Mouse (Mus musculus): ENCODE results near the gene Slc12a6. TPM values are rescaled to one million over a fixed set of nuclear protein-coding genes. Genes with fewer than 3 reads are reported as not detected.

Gene Slc12a6
- polyA plus RNA-seq, 1 experiment from 2014 or later: 11.8 TPM

DNA sequence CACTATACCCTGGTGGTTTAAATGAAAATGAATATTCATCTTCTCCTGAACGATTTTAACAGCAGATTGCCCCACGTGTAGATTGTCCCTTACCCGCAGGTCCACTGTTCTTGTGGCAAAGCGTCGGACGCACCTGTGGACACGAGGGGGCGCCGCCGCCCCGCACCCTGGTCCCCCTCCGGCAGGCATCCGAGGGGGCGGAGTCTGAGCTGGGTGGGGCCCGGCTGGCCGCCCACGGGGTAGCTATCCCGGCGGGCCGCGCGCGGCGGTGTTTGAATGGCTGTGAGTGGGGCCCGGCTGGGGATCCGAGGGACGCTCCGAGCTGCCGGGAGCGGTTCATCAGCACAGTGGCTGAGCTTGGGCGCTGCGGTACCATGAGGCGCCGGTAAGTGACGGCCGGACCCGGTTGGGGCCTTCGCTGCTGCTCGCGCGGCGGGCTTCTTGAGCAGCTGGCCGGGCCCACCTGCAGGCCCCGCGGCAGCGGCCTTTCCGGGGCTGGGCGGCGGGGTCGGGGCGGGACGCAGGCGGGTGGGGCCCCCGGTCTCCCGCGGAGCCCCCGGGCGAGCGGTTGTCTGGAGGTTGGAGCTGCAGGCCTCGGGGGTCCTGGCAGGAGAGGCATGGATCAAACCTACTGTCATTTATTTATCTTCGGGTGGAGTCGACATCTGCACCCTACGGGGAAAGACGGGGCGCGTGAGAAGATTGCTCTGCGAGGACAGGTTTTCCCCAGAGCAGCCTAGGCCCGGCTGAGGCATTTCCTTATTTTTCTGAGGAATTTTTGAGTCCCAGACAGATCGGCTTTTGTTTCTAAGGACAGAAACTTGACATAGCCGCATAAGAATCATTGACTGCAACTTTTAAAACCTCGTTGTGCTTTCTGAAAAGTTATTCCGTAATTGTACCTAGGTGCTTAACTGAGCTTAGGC is 113.6 kb downstream of the Slc12a6 start, which contains the start of gene Katnbl1:
Katnbl1 (plus strand) TSS at position 239 of the 926 bp plus-strand sequence.
- Histone ChIP-seq H3K4me3 (peak within 1 kb of the TSS; percentile 92), H3K27me3 (0 out of 2 replicates have a peak, but pooled peaks cover 3% of the 10 kb centered on the region), H3K36me3 (ENCODE audit: poor library complexity, severe bottlenecking) (no peaks in the 10 kb centered on the region), H3K4me1 (peaks cover 16% of the 10 kb centered on the region), H3K9ac (peak within 1 kb of the TSS; percentile 96), H3K27ac (peak within 1 kb of the TSS; percentile 88), H3K4me2 (peak within 1 kb of the TSS; percentile 71), H3K9me3 (replicated peaks) (no peaks in the 10 kb centered on the region)
- WGBS: under 1% methylated on average over 71 of the region's 72 CpGs
- peak; percentile 100 for ATAC-seq

DNA sequence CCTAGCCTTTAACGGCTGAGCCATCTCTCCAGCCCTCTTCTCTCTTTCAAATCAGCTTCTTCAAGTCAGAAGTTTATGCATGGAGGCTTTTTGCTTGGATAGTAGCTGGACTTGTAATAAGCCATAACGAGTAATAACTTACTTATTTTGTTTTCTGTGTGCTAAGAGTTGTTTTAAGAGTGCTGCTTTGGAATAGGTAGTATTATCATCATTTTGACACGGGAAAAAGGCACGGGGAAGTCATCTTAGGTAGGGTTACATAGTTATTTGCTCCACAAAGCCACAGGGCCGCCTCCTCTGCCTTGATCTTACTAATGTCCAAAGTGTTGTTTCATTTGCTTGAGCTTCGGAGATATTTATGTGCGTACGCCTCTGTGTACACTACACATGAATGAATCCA is 114.5 kb downstream of the Slc12a6 start:
- no peak for ATAC-seq
- 0 out of 2 replicates have a peak, but pooled peaks cover 3% of the 10 kb centered on the region for H3K27me3 ChIP-seq
- no peaks in the 10 kb centered on the region for H3K36me3 ChIP-seq (ENCODE audit: poor library complexity, severe bottlenecking)
- no peaks in the 10 kb centered on the region for H3K9me3 ChIP-seq (replicated peaks)
- H3K4me2 ChIP-seq: peak overlapping the region; percentile 71
- H3K4me3 ChIP-seq: peak overlapping the region; percentile 92
- WGBS: 54% methylated on average over 8 of the region's 8 CpGs
- peak overlapping the region; percentile 96 for H3K9ac ChIP-seq
- peaks cover 16% of the 10 kb centered on the region for H3K4me1 ChIP-seq
- H3K27ac ChIP-seq: no peak overlapping the region

DNA sequence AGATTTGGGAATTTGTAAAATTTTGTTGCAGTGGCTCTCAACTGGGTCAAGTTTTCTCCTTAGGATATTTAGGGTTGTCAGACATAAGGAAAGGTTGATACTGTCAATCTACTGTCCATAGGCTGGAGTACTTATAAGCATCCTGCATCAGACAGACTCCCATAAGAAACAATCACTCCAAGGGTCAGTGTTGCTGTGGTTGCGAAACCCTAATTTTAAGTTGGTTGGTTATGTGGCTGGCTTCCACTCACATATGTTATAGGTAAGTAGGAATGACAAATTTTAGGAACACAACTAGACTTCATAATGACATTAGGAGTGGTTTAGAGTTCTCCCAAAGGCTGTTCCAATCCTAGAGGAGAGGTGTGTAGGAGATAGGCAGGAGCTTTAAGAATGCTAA is 115.6 kb downstream of the Slc12a6 start:
- WGBS: 95% methylated on average over 1 of the region's 1 CpGs
- H3K4me2 ChIP-seq: no peak overlapping the region

DNA sequence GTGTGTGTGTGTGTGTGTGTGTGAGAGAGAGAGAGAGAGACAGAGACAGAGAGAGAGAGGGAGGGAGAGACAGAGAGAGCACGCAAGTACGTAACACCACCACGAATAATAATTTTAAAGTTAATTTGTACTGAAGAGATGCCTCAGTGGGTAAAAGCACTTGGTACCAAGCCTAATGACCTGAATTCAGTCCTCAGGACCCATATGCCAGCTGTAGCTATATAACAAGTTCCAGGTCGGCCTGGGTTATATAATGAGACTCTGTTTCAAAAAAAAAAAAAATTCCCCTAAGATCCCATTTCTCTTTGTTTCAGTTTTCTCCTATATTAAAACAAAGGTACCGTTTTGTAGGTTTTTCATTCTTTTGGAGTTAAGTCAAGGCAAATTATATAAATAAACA is 125.2 kb downstream of the Slc12a6 start:
- Histone ChIP-seq H3K9ac (no peak overlapping the region), H3K27ac (no peak overlapping the region), H3K36me3 (ENCODE audit: poor library complexity, severe bottlenecking) (no peaks in the 10 kb centered on the region), H3K27me3 (no peaks in the 10 kb centered on the region), H3K4me2 (no peak overlapping the region), H3K4me1 (no peaks in the 10 kb centered on the region), H3K9me3 (replicated peaks) (no peaks in the 10 kb centered on the region), H3K4me3 (no peak overlapping the region)
- WGBS: 88% methylated on average over 5 of the region's 5 CpGs
- no peak for ATAC-seq

More for the DNA sequence above, 115.6 kb downstream of the Slc12a6 start:
- H3K9ac ChIP-seq: no peak overlapping the region
- no peak for ATAC-seq
- H3K27me3 ChIP-seq: 0 out of 2 replicates have a peak, but pooled peaks cover 1% of the 10 kb centered on the region
- H3K9me3 ChIP-seq (replicated peaks): no peaks in the 10 kb centered on the region
- no peaks in the 10 kb centered on the region for H3K36me3 ChIP-seq (ENCODE audit: poor library complexity, severe bottlenecking)
- H3K27ac ChIP-seq: no peak overlapping the region
- peaks cover 16% of the 10 kb centered on the region for H3K4me1 ChIP-seq
- H3K4me3 ChIP-seq: no peak overlapping the region

DNA sequence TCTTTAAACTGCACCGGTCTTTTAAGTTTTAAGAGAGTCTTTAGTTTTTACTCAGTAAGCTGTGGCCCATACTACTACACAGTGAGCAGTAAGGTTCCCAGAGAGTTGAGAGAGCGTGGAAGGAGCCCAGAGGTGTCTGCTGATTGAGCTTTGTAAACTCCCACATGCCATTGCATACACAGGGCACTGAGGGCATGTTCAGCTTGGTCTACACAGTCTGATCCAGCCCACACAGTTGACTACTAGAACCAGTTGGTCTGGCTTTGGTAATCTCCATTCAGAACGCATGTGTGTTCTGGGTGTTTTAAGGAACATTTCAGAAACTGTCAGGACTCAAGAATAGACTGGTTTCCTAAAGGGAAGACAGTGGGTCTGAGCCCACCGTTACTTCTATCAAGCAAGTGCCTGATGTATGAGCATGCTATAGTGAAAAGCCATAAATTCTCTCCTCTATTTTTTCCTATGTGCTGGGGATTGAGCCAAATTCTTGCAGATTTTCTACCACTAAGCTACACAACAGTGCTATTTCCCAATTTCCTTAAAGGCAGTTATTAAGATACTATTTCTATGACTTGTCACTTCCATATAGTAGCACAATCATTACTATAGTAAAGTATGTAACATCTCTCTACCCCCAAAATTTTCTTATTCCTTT is 125.8 kb downstream of the Slc12a6 start:
- no peak overlapping the region for H3K4me2 ChIP-seq
- 91% methylated on average over 4 of the region's 4 CpGs for WGBS
- no peak overlapping the region for H3K4me3 ChIP-seq
- H3K27ac ChIP-seq: no peak overlapping the region
- no peaks in the 10 kb centered on the region for H3K4me1 ChIP-seq
- no peak for ATAC-seq
- H3K27me3 ChIP-seq: no peaks in the 10 kb centered on the region
- no peak overlapping the region for H3K9ac ChIP-seq
- no peaks in the 10 kb centered on the region for H3K36me3 ChIP-seq (ENCODE audit: poor library complexity, severe bottlenecking)
- no peaks in the 10 kb centered on the region for H3K9me3 ChIP-seq (replicated peaks)

DNA sequence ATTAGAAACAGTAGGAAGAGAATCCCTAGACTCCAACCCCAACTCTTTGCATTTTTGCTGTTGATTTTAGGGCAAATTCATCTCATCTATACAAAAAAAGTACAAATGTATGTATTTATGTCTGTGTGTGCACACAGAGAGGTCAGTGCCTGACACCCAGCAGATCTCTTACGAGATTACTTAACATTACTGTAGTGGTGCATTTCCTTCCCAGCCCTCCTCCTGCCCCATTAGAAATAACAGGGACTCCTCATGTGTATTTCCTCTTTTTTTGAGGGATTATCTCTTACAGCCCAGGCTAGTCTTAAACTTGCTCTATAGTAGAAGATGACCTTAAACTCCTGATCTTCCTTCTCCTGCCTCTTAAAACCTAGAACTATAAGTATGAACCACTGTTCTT is 127.1 kb downstream of the Slc12a6 start:
- Histone ChIP-seq H3K4me1 (no peaks in the 10 kb centered on the region), H3K27me3 (no peaks in the 10 kb centered on the region), H3K36me3 (ENCODE audit: poor library complexity, severe bottlenecking) (no peaks in the 10 kb centered on the region), H3K4me3 (no peak overlapping the region), H3K27ac (no peak overlapping the region), H3K4me2 (no peak overlapping the region), H3K9me3 (replicated peaks) (no peaks in the 10 kb centered on the region), H3K9ac (no peak overlapping the region)
- no peak for ATAC-seq
- WGBS: 95% methylated on average over 1 of the region's 1 CpGs

DNA sequence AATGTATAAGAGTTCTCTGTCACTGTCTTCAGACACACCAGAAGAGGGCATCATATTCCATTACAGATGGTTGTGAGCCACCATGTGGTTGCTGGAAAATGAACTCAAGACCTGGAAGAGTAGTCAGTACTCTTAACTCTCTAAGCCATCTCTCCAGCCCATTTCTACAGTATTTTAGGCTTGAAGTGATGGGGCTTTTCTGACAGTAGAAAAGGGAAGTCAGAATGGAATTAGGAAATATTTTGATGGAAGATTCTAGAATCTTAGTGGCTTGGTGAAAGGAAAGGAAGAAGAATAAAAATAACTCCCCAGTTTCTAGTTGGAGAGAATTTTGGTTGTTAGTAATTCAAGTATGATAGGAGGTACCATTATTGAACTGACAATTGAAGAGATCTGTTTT is 128.3 kb downstream of the Slc12a6 start:
- no peak for ATAC-seq
- H3K4me3 ChIP-seq: no peak overlapping the region
- no peaks in the 10 kb centered on the region for H3K4me1 ChIP-seq
- H3K27ac ChIP-seq: no peak overlapping the region
- no peak overlapping the region for H3K9ac ChIP-seq
- no peaks in the 10 kb centered on the region for H3K9me3 ChIP-seq (replicated peaks)
- no peaks in the 10 kb centered on the region for H3K27me3 ChIP-seq
- no peak overlapping the region for H3K4me2 ChIP-seq
- no peaks in the 10 kb centered on the region for H3K36me3 ChIP-seq (ENCODE audit: poor library complexity, severe bottlenecking)

DNA sequence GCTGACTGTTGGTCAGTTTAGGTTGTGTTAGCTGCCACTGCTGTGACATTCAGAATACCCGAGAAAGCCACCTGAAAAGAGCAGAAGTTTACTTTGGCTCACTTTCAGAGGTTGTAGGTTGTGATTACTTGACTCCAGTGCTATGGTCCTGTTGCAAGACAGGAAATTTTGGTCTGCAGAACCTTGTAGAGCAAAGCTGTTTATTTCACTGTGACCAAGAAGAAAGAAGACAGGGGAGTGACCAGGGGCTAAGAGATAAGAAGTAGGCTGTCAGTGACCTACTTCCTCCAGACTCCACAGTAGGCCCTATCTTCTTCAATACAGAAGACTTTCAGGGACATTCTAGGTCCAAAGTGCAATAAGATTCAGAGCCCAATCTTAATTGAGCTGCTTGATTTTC is 131.0 kb downstream of the Slc12a6 start:
- Histone ChIP-seq H3K4me1 (no peaks in the 10 kb centered on the region), H3K9ac (no peak overlapping the region), H3K27me3 (no peaks in the 10 kb centered on the region), H3K27ac (no peak overlapping the region), H3K4me3 (no peak overlapping the region), H3K4me2 (no peak overlapping the region), H3K9me3 (replicated peaks) (no peaks in the 10 kb centered on the region), H3K36me3 (ENCODE audit: poor library complexity, severe bottlenecking) (no peaks in the 10 kb centered on the region)
- WGBS: 72% methylated on average over 1 of the region's 1 CpGs
- no peak for ATAC-seq

DNA sequence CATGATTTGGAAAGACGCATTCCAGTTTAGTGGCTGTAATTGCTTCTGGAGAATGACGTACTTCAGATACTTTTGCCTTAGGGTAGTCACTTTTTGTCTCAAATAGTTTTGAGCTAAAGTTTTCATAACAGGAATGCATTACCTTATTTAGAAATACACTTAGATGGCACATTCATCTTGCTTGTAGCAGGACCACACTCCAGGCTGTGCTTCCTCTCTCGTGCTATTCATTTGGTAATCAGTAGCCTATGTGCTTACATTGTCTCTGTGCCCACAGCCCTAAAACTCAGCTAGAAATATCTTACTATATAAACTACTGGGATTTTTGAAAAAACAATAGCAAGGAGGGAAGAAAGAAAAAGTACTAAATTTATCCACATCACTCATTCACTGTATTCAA is 141.4 kb downstream of the Slc12a6 start:
- 92% methylated on average over 3 of the region's 3 CpGs for WGBS
- no peak overlapping the region for H3K4me3 ChIP-seq
- H3K27me3 ChIP-seq: no peaks in the 10 kb centered on the region
- H3K9ac ChIP-seq: no peak overlapping the region
- ATAC-seq: no peak
- H3K36me3 ChIP-seq (ENCODE audit: poor library complexity, severe bottlenecking): peaks cover 25% of the 10 kb centered on the region
- no peak overlapping the region for H3K4me2 ChIP-seq
- no peak overlapping the region for H3K27ac ChIP-seq
- H3K4me1 ChIP-seq: no peaks in the 10 kb centered on the region
- H3K9me3 ChIP-seq (replicated peaks): no peaks in the 10 kb centered on the region

Other genes with a start within 250 kb of the Slc12a6 start
- not detected in 2 replicates for gene Olfr1311, start 241.4 kb upstream of the Slc12a6 start, polyA plus RNA-seq (2015; fragmentation: Nextera tagmentation; extraction: Ambion mirVana)
- not detected in 2 replicates for gene Olfr1312, start 215.6 kb upstream of the Slc12a6 start, polyA plus RNA-seq (2015; fragmentation: Nextera tagmentation; extraction: Ambion mirVana)
- not detected in 2 replicates for gene Olfr1313, start 188.0 kb upstream of the Slc12a6 start, polyA plus RNA-seq (2015; fragmentation: Nextera tagmentation; extraction: Ambion mirVana)
- not detected in 2 replicates for gene Olfr1314, start 169.0 kb upstream of the Slc12a6 start, polyA plus RNA-seq (2015; fragmentation: Nextera tagmentation; extraction: Ambion mirVana)
- not detected in 2 replicates for gene Olfr1315-ps1, start 150.4 kb upstream of the Slc12a6 start, polyA plus RNA-seq (2015; fragmentation: Nextera tagmentation; extraction: Ambion mirVana)
- not detected in 2 replicates for gene Olfr1316, start 130.8 kb upstream of the Slc12a6 start, polyA plus RNA-seq (2015; fragmentation: Nextera tagmentation; extraction: Ambion mirVana)
- gene Olfr1317, start 125.5 kb upstream of the Slc12a6 start, polyA plus RNA-seq (2015; fragmentation: Nextera tagmentation; extraction: Ambion mirVana): not detected in 2 replicates
- gene Olfr1318, start 111.6 kb upstream of the Slc12a6 start, polyA plus RNA-seq (2015; fragmentation: Nextera tagmentation; extraction: Ambion mirVana): 0.06 TPM in 1 of 2 replicates, not detected in the other
- 9.7 and 10.6 TPM in 2 replicates for gene Lpcat4, start 26.4 kb upstream of the Slc12a6 start, polyA plus RNA-seq (2015; fragmentation: Nextera tagmentation; extraction: Ambion mirVana)
- not detected in 2 replicates for gene Nutm1, start 6.5 kb upstream of the Slc12a6 start, polyA plus RNA-seq (2015; fragmentation: Nextera tagmentation; extraction: Ambion mirVana)
- 180 and 196 TPM in 2 replicates for gene Nop10, start 3.9 kb upstream of the Slc12a6 start, polyA plus RNA-seq (2015; fragmentation: Nextera tagmentation; extraction: Ambion mirVana)
- not detected in 2 replicates for gene Gm21985, start 489 bp downstream of the Slc12a6 start, polyA plus RNA-seq (2015; fragmentation: Nextera tagmentation; extraction: Ambion mirVana)
- 139 and 147 TPM in 2 replicates for gene Emc4, start 102.2 kb downstream of the Slc12a6 start, polyA plus RNA-seq (2015; fragmentation: Nextera tagmentation; extraction: Ambion mirVana)
- 46.2 and 47.6 TPM in 2 replicates for gene Katnbl1, start 113.4 kb downstream of the Slc12a6 start, polyA plus RNA-seq (2015; fragmentation: Nextera tagmentation; extraction: Ambion mirVana)
- gene Emc7, start 189.2 kb downstream of the Slc12a6 start, polyA plus RNA-seq (2015; fragmentation: Nextera tagmentation; extraction: Ambion mirVana): 13.2 and 14.3 TPM in 2 replicates
- gene Chrm5, start 214.9 kb downstream of the Slc12a6 start, polyA plus RNA-seq (2015; fragmentation: Nextera tagmentation; extraction: Ambion mirVana): 0.35 TPM in 1 of 2 replicates, not detected in the other
- 3.1 and 4.4 TPM in 2 replicates for gene Aven, start 227.1 kb downstream of the Slc12a6 start, polyA plus RNA-seq (2015; fragmentation: Nextera tagmentation; extraction: Ambion mirVana)

Measured in forebrain, embryonic 13.5 days (tissue).